Mouse (Mus musculus): Measurements from ENCODE around the gene Zkscan2. TPM values are rescaled to one million over a fixed set of nuclear protein-coding genes. Genes with fewer than 3 reads are reported as not detected.

Zkscan2 gene
- polyA plus RNA-seq, 1 experiment from 2014 or later, result 2.8 TPM

DNA sequence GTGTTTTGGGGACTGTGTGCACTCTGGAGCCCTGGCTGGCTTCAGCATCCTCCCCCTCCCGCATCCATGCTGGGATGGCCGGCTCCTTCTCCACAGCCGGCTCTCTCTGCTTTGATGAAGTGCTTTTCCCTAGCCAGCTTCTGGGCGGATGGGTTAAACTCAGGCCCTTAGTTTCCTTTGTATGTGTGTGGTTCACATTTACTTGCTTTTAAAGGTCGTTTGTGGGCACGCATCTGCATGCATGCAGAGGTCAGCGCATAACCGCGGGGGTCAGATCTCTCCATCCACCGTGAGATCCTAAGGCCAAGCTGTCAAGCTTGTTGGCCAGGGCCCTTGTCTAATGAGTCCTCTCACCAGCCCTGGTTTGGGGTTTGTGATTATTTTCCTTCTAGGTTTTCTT is 50.6 kb downstream of the Zkscan2 start:
- H3K4me2 ChIP-seq (replicated peaks; ENCODE audit: low read depth, low read length), result no peak overlapping the region
- peaks cover 9% of the 10 kb centered on the region; the same call in 1 of the 2 replicates for H3K4me1 ChIP-seq (ENCODE audit: insufficient read depth, low read length)
- no peak overlapping the region for H3K27ac ChIP-seq (ENCODE audit: low read length)
- WGBS, result 68% methylated on average over 10 of the region's 10 CpGs
- H3K27me3 ChIP-seq (ENCODE audit: insufficient read depth, low read length), result no peaks in the 10 kb centered on the region
- H3K9me3 ChIP-seq (ENCODE audit: low read length), result no peaks in the 10 kb centered on the region
- no peaks in the 10 kb centered on the region for H3K36me3 ChIP-seq (ENCODE audit: insufficient read depth, low read length)
- ATAC-seq (ENCODE audit: low FRiP score, low TSS enrichment), result no peak
- no peak overlapping the region for H3K9ac ChIP-seq (replicated peaks; ENCODE audit: low read length)
- H3K4me3 ChIP-seq (ENCODE audit: low read length), result no peak overlapping the region

- Histone ChIP-seq H3K4me3 (ENCODE audit: low read length) (no peak overlapping the region), H3K4me2 (replicated peaks; ENCODE audit: low read depth, low read length) (no peak overlapping the region), H3K9me3 (ENCODE audit: low read length) (no peaks in the 10 kb centered on the region), H3K27me3 (ENCODE audit: insufficient read depth, low read length) (no peaks in the 10 kb centered on the region), H3K4me1 (ENCODE audit: insufficient read depth, low read length) (peaks cover 9% of the 10 kb centered on the region; the same call in 1 of the 2 replicates), H3K9ac (replicated peaks; ENCODE audit: low read length) (no peak overlapping the region), H3K27ac (ENCODE audit: low read length) (no peak overlapping the region), H3K36me3 (ENCODE audit: insufficient read depth, low read length) (no peaks in the 10 kb centered on the region)
- 88% methylated on average over 2 of the region's 2 CpGs for WGBS
- no peak for ATAC-seq (ENCODE audit: low FRiP score, low TSS enrichment)
Measured at GRCm38 (mm10) chr7:123448794-123449193, 51.5 kb downstream of the Zkscan2 start.

- H3K4me3 ChIP-seq (ENCODE audit: low read length), result no peak overlapping the region
- WGBS, result 82% methylated on average over 1 of the region's 1 CpGs
- ATAC-seq (ENCODE audit: low FRiP score, low TSS enrichment), result no peak
- H3K27me3 ChIP-seq (ENCODE audit: insufficient read depth, low read length), result no peaks in the 10 kb centered on the region
- no peaks in the 10 kb centered on the region for H3K4me1 ChIP-seq (ENCODE audit: insufficient read depth, low read length)
- H3K4me2 ChIP-seq (replicated peaks; ENCODE audit: low read depth, low read length), result no peak overlapping the region
- H3K9me3 ChIP-seq (ENCODE audit: low read length), result no peaks in the 10 kb centered on the region
- H3K9ac ChIP-seq (replicated peaks; ENCODE audit: low read length), result no peak overlapping the region
- H3K36me3 ChIP-seq (ENCODE audit: insufficient read depth, low read length), result no peaks in the 10 kb centered on the region
- no peak overlapping the region for H3K27ac ChIP-seq (ENCODE audit: low read length)
Measured at GRCm38 (mm10) chr7:123442079-123442478, 58.2 kb downstream of the Zkscan2 start.

DNA sequence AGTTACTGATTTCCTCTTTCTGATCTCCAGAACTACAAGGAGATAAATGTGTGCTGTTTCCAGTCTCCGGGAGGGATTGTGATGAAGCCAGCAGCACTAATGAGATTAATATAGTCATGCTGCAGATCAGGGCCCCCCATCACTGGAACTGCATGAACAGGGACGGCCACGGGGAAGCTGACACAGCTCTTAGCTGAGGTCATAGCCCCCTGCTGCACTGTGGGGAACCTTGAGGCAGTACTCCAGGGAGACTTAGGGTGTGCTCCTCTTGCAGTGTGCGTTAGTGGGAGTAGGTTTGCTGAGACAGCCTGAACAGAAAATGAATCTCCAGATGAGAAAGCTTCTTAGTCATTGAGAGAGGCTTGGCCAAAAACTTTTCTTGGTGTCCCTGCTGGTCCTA is 69.0 kb downstream of the Zkscan2 start:
- WGBS, result 61% methylated on average over 4 of the region's 4 CpGs
- H3K27ac ChIP-seq (ENCODE audit: low read length), result no peak overlapping the region
- no peak overlapping the region for H3K4me3 ChIP-seq (ENCODE audit: low read length)
- no peak overlapping the region for H3K4me2 ChIP-seq (replicated peaks; ENCODE audit: low read depth, low read length)
- no peak overlapping the region for H3K9ac ChIP-seq (replicated peaks; ENCODE audit: low read length)
- no peaks in the 10 kb centered on the region for H3K27me3 ChIP-seq (ENCODE audit: insufficient read depth, low read length)
- peaks cover 6% of the 10 kb centered on the region; the same call in 1 of the 2 replicates for H3K36me3 ChIP-seq (ENCODE audit: insufficient read depth, low read length)
- no peaks in the 10 kb centered on the region for H3K9me3 ChIP-seq (ENCODE audit: low read length)
- no peaks in the 10 kb centered on the region for H3K4me1 ChIP-seq (ENCODE audit: insufficient read depth, low read length)
- no peak for ATAC-seq (ENCODE audit: low FRiP score, low TSS enrichment)

DNA sequence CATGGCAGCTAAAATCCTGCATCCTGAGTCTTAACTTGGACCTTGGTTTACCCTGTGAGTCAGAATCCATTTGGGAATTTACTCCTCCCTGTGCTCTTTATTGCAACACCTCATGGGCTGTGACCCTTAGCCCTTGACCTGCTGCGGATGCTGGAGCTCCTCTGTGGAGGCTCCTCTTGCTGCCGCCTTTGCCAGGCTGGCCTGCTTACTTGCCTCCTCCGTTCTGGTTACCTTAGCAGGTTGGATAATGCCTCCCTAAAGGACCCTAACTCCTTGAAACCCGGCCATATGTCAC is 69.9 kb downstream of the Zkscan2 start:
- Histone ChIP-seq H3K9me3 (ENCODE audit: low read length) (no peaks in the 10 kb centered on the region), H3K4me3 (ENCODE audit: low read length) (no peak overlapping the region), H3K36me3 (ENCODE audit: insufficient read depth, low read length) (peaks cover 6% of the 10 kb centered on the region; the same call in 1 of the 2 replicates), H3K4me2 (replicated peaks; ENCODE audit: low read depth, low read length) (no peak overlapping the region), H3K4me1 (ENCODE audit: insufficient read depth, low read length) (no peaks in the 10 kb centered on the region), H3K27me3 (ENCODE audit: insufficient read depth, low read length) (no peaks in the 10 kb centered on the region), H3K9ac (replicated peaks; ENCODE audit: low read length) (no peak overlapping the region), H3K27ac (ENCODE audit: low read length) (no peak overlapping the region)
- WGBS, result 68% methylated on average over 4 of the region's 4 CpGs
- no peak for ATAC-seq (ENCODE audit: low FRiP score, low TSS enrichment)

DNA sequence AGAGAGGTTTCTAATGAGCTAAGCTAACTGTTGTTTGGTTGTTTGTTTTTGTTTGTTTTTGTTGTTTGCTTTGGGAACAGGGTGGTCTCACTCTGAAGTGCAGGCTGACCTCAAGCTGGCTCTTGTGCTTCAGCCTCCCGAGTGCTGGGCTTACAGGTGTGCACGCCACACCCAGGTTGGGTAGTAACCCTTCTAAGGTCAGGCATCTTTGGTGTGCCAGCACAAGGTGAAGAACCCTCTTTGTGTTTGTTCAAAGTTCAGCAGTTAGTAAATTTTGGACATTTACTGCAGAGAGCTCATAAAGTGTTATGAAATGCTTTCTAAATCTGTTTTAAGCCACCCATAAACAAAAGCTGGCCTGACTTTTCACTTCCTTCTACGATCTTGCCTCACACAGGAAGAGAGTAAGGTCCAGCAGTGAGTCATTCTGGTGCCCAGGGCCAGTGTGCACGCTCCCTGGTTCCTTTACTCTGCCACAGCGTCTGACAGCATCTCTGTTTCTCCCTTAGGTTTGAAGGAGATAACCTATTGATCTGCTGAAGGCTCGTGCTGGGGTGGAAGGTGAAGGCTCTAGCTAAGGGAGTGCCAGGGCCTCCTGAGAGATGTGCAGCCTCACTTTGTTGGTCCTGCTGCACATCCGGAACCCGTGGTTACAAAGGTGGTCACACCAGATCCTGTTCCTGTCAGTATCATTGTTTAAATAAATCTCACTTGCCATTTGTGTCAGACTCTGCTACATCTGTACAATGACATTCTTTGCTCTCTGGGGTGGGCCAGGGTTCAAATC is 70.4 kb downstream of the Zkscan2 start:
- no peak for ATAC-seq (ENCODE audit: low FRiP score, low TSS enrichment)
- Histone ChIP-seq H3K27ac (ENCODE audit: low read length) (no peak overlapping the region), H3K4me3 (ENCODE audit: low read length) (no peak overlapping the region), H3K27me3 (ENCODE audit: insufficient read depth, low read length) (no peaks in the 10 kb centered on the region), H3K9me3 (ENCODE audit: low read length) (no peaks in the 10 kb centered on the region), H3K36me3 (ENCODE audit: insufficient read depth, low read length) (peaks cover 6% of the 10 kb centered on the region; the same call in 1 of the 2 replicates), H3K4me2 (replicated peaks; ENCODE audit: low read depth, low read length) (no peak overlapping the region), H3K4me1 (ENCODE audit: insufficient read depth, low read length) (no peaks in the 10 kb centered on the region), H3K9ac (replicated peaks; ENCODE audit: low read length) (no peak overlapping the region)
- WGBS, result 77% methylated on average over 8 of the region's 8 CpGs

Other genes with a start within 250 kb of the Zkscan2 start
- 58.5 and 59.9 TPM in 2 replicates for gene Lcmt1, start 130.7 kb downstream of the Zkscan2 start, polyA plus RNA-seq (2015; fragmentation: Nextera tagmentation; extraction: Ambion mirVana)
- gene Arhgap17, start 130.5 kb downstream of the Zkscan2 start, polyA plus RNA-seq (2015; fragmentation: Nextera tagmentation; extraction: Ambion mirVana), result 21.3 and 26.9 TPM in 2 replicates
- gene Aqp8, start 38.2 kb downstream of the Zkscan2 start, polyA plus RNA-seq (2015; fragmentation: Nextera tagmentation; extraction: Ambion mirVana), result 0.31 and 0.69 TPM in 2 replicates

Measured in kidney, embryonic 16.5 days (tissue).